Mouse (Mus musculus): ENCODE results near the gene 1700113H08Rik. TPM values are rescaled to one million over a fixed set of nuclear protein-coding genes. Genes with fewer than 3 reads are reported as not detected.

The 1700113H08Rik gene
- not detected for polyA plus RNA-seq (2017; shearing (Covaris generic))

GRCm38 (mm10) chr10:87057500-87058250, at the start of gene 1700113H08Rik:
Gene 1700113H08Rik, plus strand, starts transcription at chr10:87058045.

Other genes starting within 250 kb of the 1700113H08Rik start
- 0.19 TPM for gene Stab2, start 50.0 kb upstream of the 1700113H08Rik start, polyA plus RNA-seq (2017; shearing (Covaris generic))

Data from CD4-positive, CD25-positive, alpha-beta regulatory T cell, adult 9 weeks (primary cell).